Mouse (Mus musculus) mouse trophoblast stem cell (cell line): Measurements from ENCODE around the gene Olfr851.

Experiments used
- in situ Hi-C, 2 experiments: fragments of 300-500 bp; cut with MseI, MboI; formaldehyde crosslinking; loops; 2 replicates in 1 of 2; 3 replicates in 1 of 2; pipeline ENCODE4 v1.15.1; 2025

Gene Olfr851

GRCm38 (mm10) chr9:19492995-19493394, at the start of gene Olfr851:
Olfr851 (plus strand) TSS chr9:19493295.
- in situ Hi-C loops: no loop called here

- in situ Hi-C loops: no loop called here
Measured at GRCm38 (mm10) chr9:19478148-19478547, 14.9 kb upstream of the Olfr851 start, which contains the start of gene Olfr850. Olfr850 (minus strand) TSS chr9:19478248.

GRCm38 (mm10) chr9:19540976-19541375, 47.9 kb downstream of the Olfr851 start, which contains the start of gene Olfr853:
Olfr853 (minus strand) TSS chr9:19541076.
- in situ Hi-C loops: no loop called here
